Mouse (Mus musculus): Measurements from ENCODE around the gene Gtf2f2.
"Not testable (repeated sequence)": the region's sequence is repeated elsewhere in the genome, so short reads cannot be mapped to it uniquely, and the experiment has no call there.

- TF ChIP-seq TAL1, GATA1 (IDR thresholded peaks at IDR 0.05; ENCODE audit: low read length): not testable (repeated sequence)
Measured at GRCm38 (mm10) chr14:75868028-75868427, 142.6 kb downstream of the Gtf2f2 start.

All from erythroblast, embryonic 14.5 days (primary cell).